Mouse (Mus musculus) G1E (cell line): Measurements from ENCODE around the gene Urad. TPM values are rescaled to one million over a fixed set of nuclear protein-coding genes. Genes with fewer than 3 reads are reported as not detected.

Source experiments
- ATAC-seq: 2 replicates; pipeline ENCODE4 v1.8.0; 2016; ENCODE audit warnings: mild to moderate bottlenecking; ENCODE audit not compliant: insufficient number of reproducible peaks, poor library complexity, low FRiP score, severe bottlenecking; ENCODE audit errors: extremely low read depth
- DNase-seq: peaks from one replicate; pipeline ENCODE4 v3.0.0; 2012; ENCODE audit warnings: low spot score
- H3K27me3 ChIP-seq: 2 replicates; pipeline ENCODE4 v1.6.1; 2012; ENCODE audit warnings: mild to moderate bottlenecking, low read length, inconsistent platforms; ENCODE audit not compliant: insufficient read depth
- H3K36me3 ChIP-seq: replicated peaks from 2 replicates; pipeline ENCODE3; 2012; ENCODE audit warnings: mild to moderate bottlenecking, inconsistent platforms
- H3K4me1 ChIP-seq: 2 replicates; pipeline ENCODE4 v1.6.1; 2012; ENCODE audit warnings: low read depth, low read length, inconsistent platforms, mixed read lengths; ENCODE audit not compliant: insufficient read depth
- H3K4me3 ChIP-seq: 2 replicates; pipeline ENCODE4 v1.5.1; 2012; ENCODE audit warnings: low read depth, mild to moderate bottlenecking, inconsistent platforms, low read length, moderate library complexity, mixed read lengths
- H3K9me3 ChIP-seq: replicated peaks from 2 replicates; pipeline ENCODE4 v1.6.1; 2012; ENCODE audit warnings: inconsistent platforms
- CTCF ChIP-seq: IDR thresholded peaks from 2 replicates; pipeline ENCODE4 v1.5.1; 2012; ENCODE audit warnings: low read depth, low read length, inconsistent platforms, mixed read lengths
- GATA1 ChIP-seq: IDR thresholded peaks from 2 replicates; pipeline ENCODE4 v1.6.1; 2012; ENCODE audit warnings: borderline replicate concordance, low read length, inconsistent platforms, mixed read lengths
- GATA2 ChIP-seq: IDR thresholded peaks from 2 replicates; pipeline ENCODE4 v1.6.1; 2012; ENCODE audit warnings: low read depth, low read length, inconsistent platforms, borderline replicate concordance
- POLR2AphosphoS5 ChIP-seq: IDR thresholded peaks from 2 replicates; pipeline ENCODE4 v1.6.1; 2012; ENCODE audit warnings: low read depth, low read length, inconsistent platforms; ENCODE audit not compliant: insufficient replicate concordance
- TAL1 ChIP-seq: conservative IDR thresholded peaks from 2 replicates; pipeline ENCODE4 v1.6.1; 2012; ENCODE audit warnings: low read depth, low read length, inconsistent platforms, mixed read lengths
- polyA plus RNA-seq: library from polyadenylated mRNA; stranded (reverse); fragments of >175 nt; gene quantifications from 2 replicates; pipeline ENCODE4 v1.2.3, GENCODE M21; 2012
- total RNA-seq, 2 experiments: library from RNA; stranded (forward) in 1 of 2; stranded (reverse) in 1 of 2; fragments of 200-1000 nt in 1 of 2; fragments of >200 nt in 1 of 2; fragmentation: Nextera tagmentation in 1 of 2; gene quantifications; 2 replicates each; pipeline ENCODE4 v1.2.3; 2014 to 2017

Urad gene
- total and polyA plus RNA-seq, 3 experiments, result not detected

GRCm38 (mm10) chr5:147356260-147357055 lies 34.2 kb upstream of the Urad start:
- Histone ChIP-seq H3K27me3 (no peaks in the 10 kb centered on the region), H3K4me1 (peaks cover 2% of the 10 kb centered on the region; the same call in 1 of the 2 replicates), H3K36me3 (no peaks in the 10 kb centered on the region), H3K9me3 (no peaks in the 10 kb centered on the region), H3K4me3 (no peak overlapping the region)
- no peak for DNase-seq
- TF ChIP-seq CTCF (no peak), POLR2AphosphoS5 (no peak), GATA2 (no peak)
- no peak for ATAC-seq

DNA sequence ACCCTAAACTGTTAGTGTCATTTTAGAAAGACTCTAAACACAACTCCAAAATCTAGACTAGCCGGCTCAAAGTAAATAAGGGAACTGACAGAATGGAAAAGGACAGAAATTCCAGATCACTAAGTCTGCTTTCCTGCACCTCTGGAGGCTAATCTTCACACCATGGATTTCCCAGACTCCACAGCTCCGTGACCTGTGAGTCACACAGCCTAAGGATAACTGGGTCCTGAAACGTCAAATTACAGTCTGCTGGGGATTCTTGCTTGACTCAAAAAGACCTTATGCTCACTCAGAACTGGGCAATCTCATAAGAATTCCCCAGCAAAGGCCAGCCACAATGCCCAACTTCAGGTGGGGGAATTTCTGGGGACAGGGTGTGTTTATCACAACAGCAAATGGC lies 33.5 kb upstream of the Urad start:
- H3K9me3 ChIP-seq, result no peaks in the 10 kb centered on the region
- H3K4me1 ChIP-seq, result peaks cover 2% of the 10 kb centered on the region; the same call in 1 of the 2 replicates
- ATAC-seq (no peak), DNase-seq (no peak)
- H3K4me3 ChIP-seq, result no peak overlapping the region
- no peak for TF ChIP-seq POLR2AphosphoS5
- no peak for TF ChIP-seq CTCF
- no peaks in the 10 kb centered on the region for H3K36me3 ChIP-seq
- H3K27me3 ChIP-seq, result no peaks in the 10 kb centered on the region

- no peaks in the 10 kb centered on the region for H3K36me3 ChIP-seq
- no peak for DNase-seq
- no peak for TF ChIP-seq GATA2
- TF ChIP-seq TAL1, result no peak
- no peak for TF ChIP-seq GATA1
- no peak for TF ChIP-seq CTCF
- TF ChIP-seq POLR2AphosphoS5, result no peak
Measured at GRCm38 (mm10) chr5:147354985-147355384, 32.7 kb upstream of the Urad start.

GRCm38 (mm10) chr5:147354161-147354780 lies 32.0 kb upstream of the Urad start:
- Histone ChIP-seq H3K4me1 (peaks cover 2% of the 10 kb centered on the region; the same call in 1 of the 2 replicates), H3K27me3 (no peaks in the 10 kb centered on the region), H3K36me3 (no peaks in the 10 kb centered on the region), H3K4me3 (no peak overlapping the region), H3K9me3 (no peaks in the 10 kb centered on the region)
- ATAC-seq (no peak), DNase-seq (no peak)
- TF ChIP-seq GATA2, result no peak
- no peak for TF ChIP-seq TAL1

More at GRCm38 (mm10) chr5:147354985-147355384, 32.7 kb upstream of the Urad start:
- Histone ChIP-seq H3K4me1 (peaks cover 2% of the 10 kb centered on the region; the same call in 1 of the 2 replicates), H3K9me3 (no peaks in the 10 kb centered on the region), H3K4me3 (no peak overlapping the region), H3K27me3 (no peaks in the 10 kb centered on the region)
- no peak for ATAC-seq

- H3K27me3 ChIP-seq, result no peaks in the 10 kb centered on the region
- H3K4me1 ChIP-seq, result peaks cover 2% of the 10 kb centered on the region; the same call in 1 of the 2 replicates
- H3K9me3 ChIP-seq, result no peaks in the 10 kb centered on the region
- DNase-seq (no peak), ATAC-seq (no peak)
- TF ChIP-seq GATA2, result no peak
- no peak for TF ChIP-seq TAL1
- no peak for TF ChIP-seq GATA1
- no peak for TF ChIP-seq CTCF
- TF ChIP-seq POLR2AphosphoS5, result no peak
- H3K36me3 ChIP-seq, result no peaks in the 10 kb centered on the region
- H3K4me3 ChIP-seq, result no peak overlapping the region
Measured at GRCm38 (mm10) chr5:147351931-147352330, 29.7 kb upstream of the Urad start.

- no peak for ATAC-seq
Measured at GRCm38 (mm10) chr5:147345981-147346380, 23.7 kb upstream of the Urad start.

DNA sequence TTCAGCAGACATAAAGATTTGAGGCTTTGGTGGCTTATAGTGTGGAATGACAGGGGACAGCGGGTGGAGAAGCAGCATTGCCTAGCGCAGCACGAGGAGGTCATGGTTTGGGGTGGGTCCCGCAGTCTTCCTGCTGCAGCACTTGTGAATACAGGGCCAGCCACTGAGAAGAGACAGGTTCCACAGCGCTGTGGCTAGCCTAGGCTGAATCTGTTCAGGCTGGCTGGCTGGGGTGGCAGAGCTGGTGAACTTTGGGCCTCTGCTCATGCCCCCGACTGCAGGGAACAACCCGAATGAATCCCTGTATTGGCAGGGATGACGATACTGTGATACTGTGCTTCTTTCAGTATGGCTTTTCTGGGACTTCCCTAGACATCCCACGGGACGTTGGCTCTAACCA lies 21.7 kb upstream of the Urad start:
- H3K9me3 ChIP-seq, result no peaks in the 10 kb centered on the region

More at GRCm38 (mm10) chr5:147345981-147346380, 23.7 kb upstream of the Urad start:
- H3K4me3 ChIP-seq, result no peak overlapping the region
- no peak for DNase-seq
- no peak for TF ChIP-seq TAL1
- TF ChIP-seq POLR2AphosphoS5, result no peak
- TF ChIP-seq GATA2, result no peak
- no peak for TF ChIP-seq GATA1
- no peak for TF ChIP-seq CTCF
- no peaks in the 10 kb centered on the region for H3K9me3 ChIP-seq
- H3K27me3 ChIP-seq, result no peaks in the 10 kb centered on the region
- H3K4me1 ChIP-seq, result no peaks in the 10 kb centered on the region
- H3K36me3 ChIP-seq, result no peaks in the 10 kb centered on the region

More for the DNA sequence above, 21.7 kb upstream of the Urad start:
- Histone ChIP-seq H3K36me3 (no peaks in the 10 kb centered on the region), H3K27me3 (no peaks in the 10 kb centered on the region), H3K4me3 (no peak overlapping the region), H3K4me1 (no peaks in the 10 kb centered on the region)
- no peak for TF ChIP-seq GATA2
- TF ChIP-seq CTCF, result no peak
- TF ChIP-seq GATA1, result no peak
- no peak for TF ChIP-seq TAL1
- TF ChIP-seq POLR2AphosphoS5, result no peak
- DNase-seq, result no peak
- no peak for ATAC-seq
